ENCODE assay signal across 16 mouse cellular contexts in genomic region chr1:34021574-34021973, GRCm38 (mm10).
DNase-seq lines count a peak whose midpoint lies in the region; ATAC-seq and TF ChIP-seq lines count a peak whose summit lies in the region.
"Had no signal": no experiment of that assay in that cellular context is flagged by ENCODE, and none has a peak within 500 bp of the region (broad histone marks: within the 10 kb centered on the region; RNA-seq: fewer than 3 reads in every experiment).

No protein-coding gene starts in this region.

- no peak for TF ChIP-seq CTCF in hindbrain, postnatal 0 days (IDR thresholded peaks at IDR 0.05; ENCODE audit: low read depth)
- TF ChIP-seq CTCF in thymus, adult 2 months (IDR thresholded peaks at IDR 0.05; ENCODE audit: borderline replicate concordance, control insufficient read depth, extremely low read depth, insufficient read depth, low read length, poor library complexity), result no peak

- H3K9me3 ChIP-seq in hindbrain, postnatal 0 days (ENCODE audit: low read length), result no peaks in the 10 kb centered on the region
- H3K9me3 ChIP-seq in hindbrain, embryonic 12.5 days (replicated peaks), result no peaks in the 10 kb centered on the region
- no peaks in the 10 kb centered on the region for H3K9me3 ChIP-seq in heart, embryonic 11.5 days (replicated peaks; ENCODE audit: control insufficient read depth, low read length)
- H3K9me3 ChIP-seq: liver, embryonic 12.5 days; midbrain, embryonic 10.5 days had no signal

- H3K36me3 ChIP-seq in hindbrain, postnatal 0 days (ENCODE audit: insufficient read depth, low read length), result no peaks in the 10 kb centered on the region
- H3K36me3 ChIP-seq in hindbrain, embryonic 12.5 days, result no peaks in the 10 kb centered on the region
- H3K36me3 ChIP-seq in heart, embryonic 11.5 days (ENCODE audit: control insufficient read depth, insufficient read depth, low read length), result no peaks in the 10 kb centered on the region
- no peaks in the 10 kb centered on the region for H3K36me3 ChIP-seq in thymus, adult 2 months (ENCODE audit: control insufficient read depth, insufficient read depth, low read length)
- H3K36me3 ChIP-seq: liver, embryonic 12.5 days; midbrain, embryonic 10.5 days had no signal

- peak; percentile 22; the same call in 1 of the 2 replicates for ATAC-seq in hindbrain, postnatal 0 days
- no peak for ATAC-seq in hindbrain, embryonic 12.5 days (ENCODE audit: low FRiP score)
- ATAC-seq in heart, embryonic 11.5 days (replicated peaks; ENCODE audit: insufficient number of reproducible peaks, low FRiP score, low TSS enrichment), result peak; percentile 49; the same call in 1 of the 2 replicates
- 0 out of 2 replicates have a peak, but pooled peaks have one; percentile 20 for ATAC-seq in megakaryocyte progenitor cell, adult 5-6 weeks (replicated peaks; ENCODE audit: poor library complexity)
- ATAC-seq: intestine, embryonic 16.5 days; liver, embryonic 12.5 days had no signal

- 45% methylated on average over 2 of the region's 2 CpGs for WGBS in hindbrain, postnatal 0 days
- WGBS in hindbrain, embryonic 12.5 days, result 89% methylated on average over 2 of the region's 2 CpGs
- 40% methylated on average over 2 of the region's 2 CpGs for WGBS in heart, embryonic 11.5 days (ENCODE audit: insufficient replicate concordance)
- WGBS in thymus, adult 2 months, result 45% methylated on average over 2 of the region's 2 CpGs

- no peak for TF ChIP-seq POLR2A in thymus, adult 2 months (IDR thresholded peaks at IDR 0.05; ENCODE audit: control insufficient read depth, extremely low read depth, insufficient read depth, low read length, poor library complexity)

- H3K27ac ChIP-seq in hindbrain, postnatal 0 days, result no peak overlapping the region
- no peak overlapping the region for H3K27ac ChIP-seq in hindbrain, embryonic 12.5 days
- peak overlapping the region; percentile 92 for H3K27ac ChIP-seq in heart, embryonic 11.5 days (ENCODE audit: low read depth, low read length)
- no peak overlapping the region for H3K27ac ChIP-seq in thymus, adult 2 months (ENCODE audit: control insufficient read depth, insufficient read depth, low read length)
- H3K27ac ChIP-seq: liver, embryonic 12.5 days; midbrain, embryonic 10.5 days had no signal

- no peaks in the 10 kb centered on the region for H3K27me3 ChIP-seq in hindbrain, postnatal 0 days (ENCODE audit: insufficient read depth, low read length)
- H3K27me3 ChIP-seq in hindbrain, embryonic 12.5 days, result no peaks in the 10 kb centered on the region
- H3K27me3 ChIP-seq in heart, embryonic 11.5 days (ENCODE audit: control insufficient read depth, insufficient read depth, low read length), result no peaks in the 10 kb centered on the region
- H3K27me3 ChIP-seq in thymus, adult 2 months (ENCODE audit: control insufficient read depth, insufficient read depth, low read length), result no peaks in the 10 kb centered on the region
- H3K27me3 ChIP-seq: liver, embryonic 12.5 days had no signal

- peak; percentile 54 for DNase-seq in cerebellum, adult 9-10 months
- DNase-seq in cerebellum, adult 11-12 months, result no peak
- DNase-seq in hindbrain, postnatal 0 days (ENCODE audit: low spot score), result no peak
- DNase-seq in layer of hippocampus, adult 8-10 months (ENCODE audit: low spot score in 2 of 2), result no peak
- no peak for DNase-seq in thymus, adult 2 months
- DNase-seq: cerebellum, adult 11 months; gastrocnemius, postnatal 10 days; kidney, postnatal 25 days; layer of hippocampus, postnatal 36 days; lung, postnatal 14 days had no signal

- no peak overlapping the region for H3K9ac ChIP-seq in hindbrain, postnatal 0 days (replicated peaks; ENCODE audit: low read length)
- H3K9ac ChIP-seq in hindbrain, embryonic 12.5 days, result no peak overlapping the region
- peak overlapping the region; percentile 39; the same call in 1 of the 2 replicates for H3K9ac ChIP-seq in heart, embryonic 11.5 days (ENCODE audit: low read depth, low read length)
- H3K9ac ChIP-seq: liver, embryonic 12.5 days had no signal

- peaks cover 7% of the 10 kb centered on the region; the same call in 1 of the 2 replicates for H3K4me1 ChIP-seq in hindbrain, postnatal 0 days (ENCODE audit: insufficient read depth, low read length)
- H3K4me1 ChIP-seq in hindbrain, embryonic 12.5 days, result peaks cover 23% of the 10 kb centered on the region
- H3K4me1 ChIP-seq in heart, embryonic 11.5 days (ENCODE audit: control insufficient read depth, insufficient read depth, low read length), result peaks cover 25% of the 10 kb centered on the region
- H3K4me1 ChIP-seq in thymus, adult 2 months (replicated peaks; ENCODE audit: control insufficient read depth, insufficient read depth, low read length), result no peaks in the 10 kb centered on the region
- H3K4me1 ChIP-seq: liver, embryonic 12.5 days had no signal

- H3K4me3 ChIP-seq in hindbrain, postnatal 0 days (ENCODE audit: low read length), result no peak overlapping the region
- no peak overlapping the region for H3K4me3 ChIP-seq in hindbrain, embryonic 12.5 days
- no peak overlapping the region for H3K4me3 ChIP-seq in heart, embryonic 11.5 days (ENCODE audit: low read depth, low read length)
- no peak overlapping the region for H3K4me3 ChIP-seq in thymus, adult 2 months (ENCODE audit: control insufficient read depth, insufficient read depth, low read length)
- H3K4me3 ChIP-seq: liver, embryonic 12.5 days; midbrain, embryonic 10.5 days had no signal

- no peak overlapping the region for H3K4me2 ChIP-seq in hindbrain, postnatal 0 days (ENCODE audit: low read depth, low read length)
- H3K4me2 ChIP-seq in hindbrain, embryonic 12.5 days (replicated peaks), result no peak overlapping the region
- H3K4me2 ChIP-seq in heart, embryonic 11.5 days, result peak overlapping the region; percentile 22
- H3K4me2 ChIP-seq: liver, embryonic 12.5 days had no signal
